Mouse (Mus musculus) myocyte (in vitro differentiated cells): ENCODE data around the gene Adcy4.

Source experiments
- MYOD1 ChIP-seq, 3 experiments: IDR thresholded peaks; one replicate each; pipeline ENCODE4 v1.6.1; 2011; ENCODE audit warnings: control low read depth in 2 of 3, low read depth in 2 of 3, mild to moderate bottlenecking in 2 of 3, moderate library complexity in 1 of 3; ENCODE audit not compliant: insufficient read length in 2 of 3, control insufficient read depth in 1 of 3
- MYOG ChIP-seq, 3 experiments: IDR thresholded peaks; one replicate each; pipeline ENCODE4 v1.6.1; 2011; ENCODE audit warnings: control low read depth in 2 of 3, low read depth in 2 of 3, mild to moderate bottlenecking in 2 of 3; ENCODE audit not compliant: insufficient read length in 2 of 3, control insufficient read depth in 1 of 3, insufficient read depth in 1 of 3
- POLR2A ChIP-seq: IDR thresholded peaks from one replicate; pipeline ENCODE4 v1.6.1; 2011; ENCODE audit warnings: low read depth, mild to moderate bottlenecking, control low read depth, moderate library complexity; ENCODE audit not compliant: insufficient read length

- TF ChIP-seq POLR2A (no peak), MYOG (IDR thresholded peaks at IDR 0.05; ENCODE audit: control insufficient read depth in 1 of 3, insufficient read depth in 1 of 3, insufficient read length in 2 of 3, low read depth in 2 of 3) (no peak), MYOD1 (IDR thresholded peaks at IDR 0.05; ENCODE audit: control insufficient read depth in 1 of 3, insufficient read length in 2 of 3, low read depth in 2 of 3) (no peak)
Measured at GRCm38 (mm10) chr14:55723433-55723832, 60.5 kb downstream of the Adcy4 start.
